Mouse (Mus musculus) midbrain, embryonic 13.5 days (tissue): ENCODE results near the gene Ptpa. TPM values are rescaled to one million over a fixed set of nuclear protein-coding genes. Genes with fewer than 3 reads are reported as not detected.

ENCODE experiments used
- ATAC-seq: fragments of 200-750 bp; cut with Nextera tagmentation; 2 replicates; pipeline ENCODE4 v1.8.0; 2017; ENCODE audit warnings: mild to moderate bottlenecking, moderate TSS enrichment, moderate library complexity
- H3K27ac ChIP-seq: fragments of 300-500 bp; sonication (generic); 2 replicates; pipeline ENCODE4 v1.5.1; 2015; ENCODE audit warnings: inconsistent platforms, mild to moderate bottlenecking, moderate library complexity
- H3K27me3 ChIP-seq: fragments of 300-500 bp; sonication (generic); 2 replicates; pipeline ENCODE4 v1.6.1; 2015; ENCODE audit warnings: mild to moderate bottlenecking, inconsistent platforms
- H3K36me3 ChIP-seq: fragments of 300-500 bp; sonication (generic); 2 replicates; pipeline ENCODE4 v1.6.1; 2015; ENCODE audit warnings: mild to moderate bottlenecking, inconsistent platforms
- H3K4me1 ChIP-seq: fragments of 300-500 bp; sonication (generic); replicated peaks from 2 replicates; pipeline ENCODE4 v1.6.1; 2015; ENCODE audit warnings: inconsistent platforms
- H3K4me2 ChIP-seq: fragments of 300-500 bp; sonication (generic); replicated peaks from 2 replicates; pipeline ENCODE4 v1.6.1; 2015; ENCODE audit warnings: moderate library complexity, mild to moderate bottlenecking, inconsistent platforms
- H3K4me3 ChIP-seq: fragments of 300-500 bp; sonication (generic); replicated peaks from 2 replicates; pipeline ENCODE4 v1.5.1; 2015; ENCODE audit warnings: mild to moderate bottlenecking, inconsistent platforms
- H3K9ac ChIP-seq: fragments of 300-500 bp; sonication (generic); replicated peaks from 2 replicates; pipeline ENCODE4 v1.6.1; 2015; ENCODE audit warnings: mild to moderate bottlenecking, inconsistent platforms
- H3K9me3 ChIP-seq: fragments of 300-500 bp; sonication (generic); 2 replicates; pipeline ENCODE4 v1.6.1; 2016; ENCODE audit warnings: mild to moderate bottlenecking, inconsistent platforms
- WGBS: fragments of 180-500 bp; shearing (Covaris S2); methylation state at CpG from one replicate; pipeline ENCODE4 v1.1.7; 2015; 5-methylcytosine and 5-hydroxymethylcytosine counted together
- polyA plus RNA-seq: library from polyadenylated mRNA; unstranded; fragments of >200 nt; fragmentation: Nextera tagmentation; extraction: Ambion mirVana; gene quantifications from 2 replicates; pipeline ENCODE4 v1.2.1, GENCODE M21; 2015

Gene Ptpa
- polyA plus RNA-seq, 1 experiment from 2014 or later = 134 TPM

DNA sequence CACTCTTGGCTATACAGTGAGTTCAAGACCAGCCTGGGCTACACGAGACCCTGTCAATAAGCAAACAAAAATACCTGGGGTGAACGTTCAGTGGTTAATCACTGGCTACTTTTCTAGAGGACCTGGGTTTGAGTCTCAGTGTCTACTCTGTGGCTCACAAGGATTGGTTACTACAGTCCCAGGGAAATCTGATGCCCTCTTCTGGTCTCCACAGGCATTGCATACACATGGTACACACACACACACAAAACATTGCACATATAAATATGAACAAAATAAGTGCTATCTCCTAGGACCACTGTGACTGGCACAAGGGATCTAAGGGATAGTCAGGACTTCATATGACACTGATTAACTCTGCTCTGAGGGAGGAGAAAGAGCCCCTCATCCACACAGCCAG is 26.8 kb upstream of the Ptpa start:
- no peak overlapping the region for H3K9ac ChIP-seq
- WGBS = 92% methylated on average over 2 of the region's 2 CpGs
- H3K27ac ChIP-seq = no peak overlapping the region
- H3K4me2 ChIP-seq = no peak overlapping the region
- no peaks in the 10 kb centered on the region for H3K9me3 ChIP-seq
- no peak for ATAC-seq
- no peak overlapping the region for H3K4me3 ChIP-seq
- H3K36me3 ChIP-seq = peaks cover 24% of the 10 kb centered on the region
- no peaks in the 10 kb centered on the region for H3K27me3 ChIP-seq
- peaks cover 20% of the 10 kb centered on the region for H3K4me1 ChIP-seq

DNA sequence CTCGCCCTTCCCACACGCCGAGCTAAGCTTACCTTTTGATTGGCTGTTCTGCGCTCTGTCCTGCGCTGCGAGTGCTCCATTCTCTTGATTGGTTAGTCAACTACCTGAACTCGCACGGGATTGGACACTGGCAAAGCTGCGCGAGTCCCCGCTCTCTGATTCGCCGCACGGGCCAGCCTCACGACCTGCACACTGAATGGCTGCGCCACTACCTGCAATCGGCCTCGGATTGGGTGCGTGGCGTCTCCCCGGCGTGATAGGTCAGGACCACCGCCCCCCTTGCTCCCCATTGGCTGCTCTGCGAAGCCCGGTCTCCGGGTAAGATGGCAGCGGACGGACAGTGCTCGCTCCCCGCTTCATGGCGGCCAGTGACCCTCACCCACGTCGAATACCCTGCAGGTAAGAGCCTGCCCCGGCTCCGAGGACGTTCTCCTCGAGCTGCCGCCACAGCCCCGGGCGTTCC is 23.7 kb upstream of the Ptpa start, which contains the start of gene Dolpp1:
Gene Dolpp1 (plus strand): TSS at position 141 of the 463 bp plus-strand sequence.
- peak within 1 kb of the TSS; percentile 81 for H3K4me3 ChIP-seq
- peak within 1 kb of the TSS; percentile 99 for H3K4me2 ChIP-seq
- peak within 1 kb of the TSS; percentile 85 for H3K9ac ChIP-seq
- WGBS = under 1% methylated on average over 40 of the region's 40 CpGs
- H3K27me3 ChIP-seq = no peaks in the 10 kb centered on the region
- peak; percentile 99 for ATAC-seq
- H3K27ac ChIP-seq = peak within 1 kb of the TSS; percentile 92
- peaks cover 26% of the 10 kb centered on the region for H3K4me1 ChIP-seq
- H3K9me3 ChIP-seq = no peaks in the 10 kb centered on the region
- peaks cover 21% of the 10 kb centered on the region for H3K36me3 ChIP-seq

DNA sequence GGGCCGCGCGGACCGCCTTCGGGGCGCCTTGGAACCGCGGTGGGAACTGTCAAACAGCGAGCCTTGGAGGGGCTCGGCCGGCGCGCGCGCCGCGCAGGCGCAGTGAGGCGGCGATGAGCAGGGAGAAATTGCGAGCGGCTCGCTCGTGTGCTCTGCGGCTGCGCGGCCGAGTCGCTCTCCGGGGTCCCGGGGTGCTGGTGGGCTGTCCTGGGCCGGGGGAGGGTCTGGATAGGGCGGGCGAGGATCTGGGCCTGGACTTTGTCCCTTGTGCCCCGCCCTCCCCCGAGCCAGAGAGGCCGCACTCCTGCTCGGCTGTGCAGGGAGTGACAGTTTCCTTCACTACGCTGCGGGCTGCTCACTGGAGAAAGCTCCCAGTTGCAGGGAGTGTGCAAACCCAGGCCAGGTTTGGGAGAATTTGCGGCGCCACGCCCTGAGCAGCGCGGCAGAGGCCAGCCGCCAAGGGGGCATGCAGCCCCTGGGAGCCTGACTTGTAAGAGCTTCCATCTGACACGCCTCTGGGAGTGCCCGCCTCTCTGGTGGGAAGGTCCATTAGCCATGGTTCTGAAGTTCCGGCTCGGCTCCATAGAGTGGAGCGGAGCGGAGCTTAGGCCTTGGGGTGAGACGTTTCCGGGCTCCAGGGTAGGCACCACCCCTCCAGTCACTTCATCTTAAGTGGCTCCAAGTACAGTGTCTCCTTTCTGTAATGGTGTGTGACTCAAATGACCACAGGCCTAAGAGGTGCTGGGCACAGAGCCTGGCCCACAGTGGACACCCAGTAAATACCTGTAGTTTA is 23.1 kb upstream of the Ptpa start:
- WGBS = under 1% methylated on average over 53 of the region's 54 CpGs
- Histone ChIP-seq H3K9me3 (no peaks in the 10 kb centered on the region), H3K36me3 (peaks cover 27% of the 10 kb centered on the region), H3K4me3 (peak overlapping the region; percentile 81), H3K4me1 (peaks cover 29% of the 10 kb centered on the region), H3K27me3 (peaks cover 2% of the 10 kb centered on the region; the same call in 1 of the 2 replicates), H3K27ac (peak overlapping the region; percentile 92), H3K4me2 (peak overlapping the region; percentile 99), H3K9ac (peak overlapping the region; percentile 85)
- ATAC-seq = peak; percentile 80

DNA sequence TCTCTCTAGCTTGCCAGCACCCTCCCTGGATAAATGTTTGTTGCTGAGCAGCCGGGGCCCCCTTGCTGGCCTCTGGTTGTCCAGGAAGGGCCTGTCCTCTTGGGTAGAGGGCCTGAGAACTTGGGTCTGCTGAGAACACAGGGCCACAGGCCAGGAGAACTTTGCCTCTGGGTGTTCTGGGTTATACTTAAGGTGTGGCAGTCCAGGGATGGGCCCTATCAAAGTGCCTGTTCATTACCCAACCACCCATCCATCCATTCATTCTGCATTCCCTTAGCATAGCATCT is 22.5 kb upstream of the Ptpa start:
- peaks cover 2% of the 10 kb centered on the region; the same call in 1 of the 2 replicates for H3K27me3 ChIP-seq
- H3K4me1 ChIP-seq = peaks cover 35% of the 10 kb centered on the region
- 83% methylated on average over 1 of the region's 1 CpGs for WGBS
- H3K4me3 ChIP-seq = peak overlapping the region; percentile 81
- peak overlapping the region; percentile 85 for H3K9ac ChIP-seq
- H3K27ac ChIP-seq = peak overlapping the region; percentile 92
- H3K9me3 ChIP-seq = no peaks in the 10 kb centered on the region
- ATAC-seq = no peak
- H3K4me2 ChIP-seq = peak overlapping the region; percentile 99
- peaks cover 33% of the 10 kb centered on the region for H3K36me3 ChIP-seq

DNA sequence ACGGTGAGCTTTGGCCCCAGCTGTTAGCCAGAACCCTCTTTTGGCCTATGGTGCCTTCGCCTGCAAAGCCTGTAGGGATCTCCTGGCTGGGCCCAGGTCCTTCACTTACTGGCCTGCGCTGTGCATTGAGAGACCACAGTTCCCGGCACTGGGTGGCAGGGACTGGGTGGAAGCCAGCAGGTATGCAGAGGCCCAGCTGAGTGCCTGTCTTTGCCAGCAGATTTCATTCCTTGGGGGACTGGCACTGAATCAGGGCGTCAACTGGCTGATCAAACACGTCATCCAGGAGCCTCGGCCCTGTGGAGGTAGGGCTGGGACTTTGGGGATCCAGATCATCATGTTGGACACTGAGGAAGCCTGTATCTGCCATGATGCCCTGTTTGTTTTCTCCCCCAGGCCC is 20.1 kb upstream of the Ptpa start:
- 87% methylated on average over 7 of the region's 7 CpGs for whole genome bisulfite sequencing

DNA sequence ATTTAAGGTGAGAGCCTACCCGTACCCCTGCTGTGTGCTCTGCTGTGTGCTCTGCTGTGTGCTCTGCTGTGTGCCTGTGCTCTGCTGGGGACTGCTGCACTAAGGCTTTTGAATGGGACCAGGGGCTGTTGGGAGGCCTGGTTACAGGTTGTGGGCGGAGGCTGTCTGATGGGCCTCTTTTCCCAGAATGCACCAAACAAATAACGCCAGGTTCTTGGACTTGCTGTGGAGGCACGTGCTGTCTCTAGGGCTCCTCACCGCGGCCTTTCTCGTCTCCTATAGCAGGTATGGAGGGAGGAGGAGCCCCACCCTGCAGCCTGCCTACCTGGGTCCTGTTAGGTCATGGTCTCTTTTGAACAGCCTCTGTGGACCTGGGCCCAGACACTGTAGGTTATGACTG is 19.6 kb upstream of the Ptpa start:
- Histone ChIP-seq H3K4me3 (no peak overlapping the region), H3K9me3 (no peaks in the 10 kb centered on the region), H3K27me3 (peaks cover 2% of the 10 kb centered on the region; the same call in 1 of the 2 replicates), H3K4me1 (peaks cover 63% of the 10 kb centered on the region), H3K4me2 (no peak overlapping the region), H3K9ac (no peak overlapping the region), H3K27ac (no peak overlapping the region), H3K36me3 (peaks cover 46% of the 10 kb centered on the region)
- no peak for ATAC-seq
- 92% methylated on average over 7 of the region's 7 CpGs for WGBS

More for the DNA sequence above, 20.1 kb upstream of the Ptpa start:
- no peak overlapping the region for H3K9ac ChIP-seq
- peaks cover 59% of the 10 kb centered on the region for H3K4me1 ChIP-seq
- no peaks in the 10 kb centered on the region for H3K9me3 ChIP-seq
- H3K27ac ChIP-seq = no peak overlapping the region
- H3K4me2 ChIP-seq = no peak overlapping the region
- ATAC-seq = no peak
- no peak overlapping the region for H3K4me3 ChIP-seq
- peaks cover 2% of the 10 kb centered on the region; the same call in 1 of the 2 replicates for H3K27me3 ChIP-seq
- peaks cover 41% of the 10 kb centered on the region for H3K36me3 ChIP-seq

DNA sequence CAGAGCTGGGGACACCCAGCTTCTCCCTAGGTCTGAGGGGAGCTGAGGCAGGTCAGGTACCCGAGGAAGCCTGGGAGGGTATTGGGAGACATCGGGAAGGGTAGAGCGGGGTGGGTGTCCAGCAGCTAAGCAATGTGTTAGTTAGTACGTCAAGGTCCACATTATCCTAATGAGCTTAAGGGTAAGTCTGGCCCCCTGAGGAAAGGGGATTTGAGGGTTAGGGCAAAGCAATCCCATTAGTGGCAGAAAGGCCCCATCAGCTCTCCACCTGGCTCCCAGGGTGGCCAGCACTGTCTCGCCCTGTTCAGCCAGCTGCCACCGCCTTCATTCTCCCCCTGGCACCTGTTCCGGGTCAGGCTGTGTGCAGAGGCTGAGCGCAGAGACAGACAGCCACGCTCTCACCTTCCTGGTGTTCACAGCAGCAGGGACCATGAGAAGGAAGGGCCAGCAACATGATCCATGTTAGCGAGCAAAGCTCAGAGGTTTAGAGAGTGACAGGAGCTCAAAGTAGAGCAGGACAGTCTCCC is 17.8 kb upstream of the Ptpa start:
- H3K9ac ChIP-seq = no peak overlapping the region; the same call in 1 of the 2 replicates
- no peaks in the 10 kb centered on the region for H3K9me3 ChIP-seq
- ATAC-seq = no peak
- H3K4me1 ChIP-seq = peaks cover 54% of the 10 kb centered on the region
- H3K27me3 ChIP-seq = peaks cover 2% of the 10 kb centered on the region; the same call in 1 of the 2 replicates
- 36% methylated on average over 10 of the region's 10 CpGs for WGBS
- 0 out of 2 replicates have a peak overlapping the region, but pooled peaks have one; percentile 45 for H3K27ac ChIP-seq
- no peak overlapping the region for H3K4me3 ChIP-seq
- no peak overlapping the region for H3K4me2 ChIP-seq
- peaks cover 64% of the 10 kb centered on the region for H3K36me3 ChIP-seq

DNA sequence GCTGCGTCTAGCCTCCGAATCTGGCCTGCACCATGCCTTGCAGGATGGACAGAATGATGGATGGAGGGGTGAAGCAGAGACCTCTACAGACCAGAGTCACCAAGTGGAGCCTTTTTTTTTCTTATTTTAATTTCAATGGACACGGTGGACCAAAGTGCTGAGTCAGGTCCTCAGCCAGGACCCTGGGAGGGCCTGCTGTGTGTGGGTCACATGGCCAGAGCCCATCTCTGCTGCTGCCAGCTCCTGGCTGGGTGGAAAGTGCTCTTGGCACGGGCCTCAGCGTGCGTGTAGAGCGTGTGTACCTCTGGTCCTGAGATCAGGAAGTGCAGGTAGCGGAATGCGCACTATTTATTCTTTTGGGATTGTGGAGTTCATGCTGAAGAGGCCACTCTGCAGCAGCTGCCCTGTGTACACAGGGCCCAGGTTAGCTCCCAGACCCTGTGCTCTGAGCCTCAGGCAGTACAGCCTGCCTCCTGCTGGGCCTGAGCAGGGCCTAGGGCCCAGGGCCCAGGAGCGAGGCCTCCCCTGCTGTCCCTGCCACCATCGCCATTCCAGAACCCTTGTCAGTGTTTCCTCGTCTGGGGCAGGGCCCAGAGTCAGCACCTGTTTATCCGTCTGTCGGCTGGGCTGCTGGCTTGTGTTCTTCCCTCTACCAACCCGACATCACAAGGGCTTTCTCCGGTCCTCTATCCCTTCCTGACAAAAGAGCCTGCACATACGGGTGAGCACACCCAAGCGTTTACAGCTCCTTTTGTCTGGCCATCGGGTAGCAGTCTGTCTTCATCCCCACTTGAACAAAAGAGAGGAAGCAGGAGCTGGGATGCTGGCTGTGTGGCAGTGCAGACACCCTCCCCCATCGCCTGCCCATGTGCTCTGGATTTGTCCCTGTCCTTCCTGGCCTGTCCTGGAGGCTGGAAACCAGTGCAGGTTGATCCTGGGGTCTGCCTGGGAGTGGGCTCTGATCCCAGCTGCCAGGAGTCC is 16.4 kb upstream of the Ptpa start:
- Histone ChIP-seq H3K4me3 (no peak overlapping the region), H3K9ac (peak overlapping the region; percentile 63), H3K4me2 (peak overlapping the region; percentile 17; the same call in 1 of the 2 replicates), H3K27me3 (peaks cover 2% of the 10 kb centered on the region; the same call in 1 of the 2 replicates), H3K4me1 (peaks cover 41% of the 10 kb centered on the region), H3K9me3 (no peaks in the 10 kb centered on the region), H3K27ac (peak overlapping the region; percentile 84), H3K36me3 (peaks cover 73% of the 10 kb centered on the region)
- ATAC-seq = peak; percentile 68
- 18% methylated on average over 20 of the region's 20 CpGs for WGBS

DNA sequence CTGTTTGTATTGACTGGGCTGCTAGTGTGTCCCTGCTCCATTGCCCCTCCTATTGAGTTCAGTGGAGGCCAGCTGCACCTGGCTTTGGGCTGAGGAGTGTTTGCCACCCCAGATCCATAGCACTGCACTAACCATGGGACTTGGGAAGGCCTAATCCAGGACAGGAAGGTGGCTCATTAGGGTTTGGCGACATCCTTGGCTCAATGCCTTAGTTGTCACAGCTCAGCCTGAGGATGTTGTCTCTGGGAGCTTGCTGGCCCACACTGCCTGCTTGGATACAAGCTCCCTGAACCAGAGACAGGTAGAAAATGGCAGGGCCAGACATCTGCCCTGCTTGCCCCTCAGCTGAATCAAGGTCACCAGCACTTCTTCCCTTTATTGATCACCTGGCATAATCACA is 14.3 kb upstream of the Ptpa start:
- Histone ChIP-seq H3K9me3 (no peaks in the 10 kb centered on the region), H3K36me3 (peaks cover 83% of the 10 kb centered on the region), H3K9ac (0 out of 2 replicates have a peak overlapping the region, but pooled peaks have one; percentile 4), H3K4me3 (no peak overlapping the region), H3K27me3 (peaks cover 2% of the 10 kb centered on the region; the same call in 1 of the 2 replicates), H3K4me2 (no peak overlapping the region), H3K27ac (no peak overlapping the region), H3K4me1 (peaks cover 38% of the 10 kb centered on the region)
- no peak for ATAC-seq
- WGBS = 81% methylated on average over 1 of the region's 1 CpGs

DNA sequence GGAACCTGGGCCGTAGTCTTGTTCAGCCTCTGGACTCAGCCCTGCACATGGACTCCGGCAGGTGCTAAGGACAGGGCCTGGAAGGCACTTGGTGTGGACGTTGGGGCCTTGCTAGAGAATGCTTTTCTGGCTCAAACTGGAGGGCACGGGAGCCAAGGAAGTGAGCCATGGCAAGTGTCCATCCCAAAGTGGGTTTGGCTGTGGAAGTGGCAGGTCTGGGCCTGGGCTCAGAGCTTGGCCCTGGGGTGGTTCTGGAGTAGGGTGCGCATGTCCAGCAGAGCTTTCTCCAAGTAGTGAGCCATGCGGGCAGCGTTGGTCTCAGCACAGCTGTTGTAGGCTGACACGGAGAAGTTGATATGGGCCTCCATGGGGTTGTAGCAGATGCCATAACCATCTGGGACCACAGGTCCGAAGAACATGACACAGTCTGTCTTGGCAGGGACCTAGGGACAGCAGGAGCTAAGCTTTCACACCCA is 13.4 kb upstream of the Ptpa start:
- ATAC-seq = no peak
- Histone ChIP-seq H3K4me3 (no peak overlapping the region), H3K27ac (no peak overlapping the region), H3K4me2 (no peak overlapping the region), H3K4me1 (peaks cover 38% of the 10 kb centered on the region), H3K27me3 (peaks cover 2% of the 10 kb centered on the region; the same call in 1 of the 2 replicates), H3K9ac (no peak overlapping the region), H3K36me3 (peaks cover 83% of the 10 kb centered on the region), H3K9me3 (no peaks in the 10 kb centered on the region)
- WGBS = 95% methylated on average over 9 of the region's 9 CpGs

DNA sequence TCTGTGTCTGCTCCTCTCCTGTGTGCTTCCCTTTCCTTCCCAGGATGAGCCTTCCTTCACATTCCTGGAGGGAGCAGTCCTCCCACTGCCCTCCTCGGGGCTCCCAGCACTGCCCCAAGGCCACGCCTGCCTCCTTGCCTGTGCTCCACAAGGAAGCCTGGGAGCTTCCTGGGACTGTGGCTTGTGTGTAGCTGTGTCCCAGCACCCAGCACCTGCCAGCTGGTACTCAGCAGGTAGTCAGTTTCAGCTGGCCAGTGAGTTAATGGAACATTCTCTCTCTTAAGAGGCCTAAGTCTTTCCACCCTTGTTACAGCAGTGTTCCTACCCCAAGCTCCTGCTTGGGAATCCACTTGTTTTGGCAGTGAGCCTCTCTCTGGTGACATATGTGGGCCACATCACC is 13.0 kb upstream of the Ptpa start:
- ATAC-seq = no peak
- H3K4me3 ChIP-seq = no peak overlapping the region
- 79% methylated on average over 2 of the region's 2 CpGs for WGBS
- H3K27ac ChIP-seq = no peak overlapping the region
- H3K36me3 ChIP-seq = peaks cover 83% of the 10 kb centered on the region
- peaks cover 34% of the 10 kb centered on the region for H3K4me1 ChIP-seq
- no peaks in the 10 kb centered on the region for H3K27me3 ChIP-seq
- H3K9ac ChIP-seq = no peak overlapping the region
- H3K9me3 ChIP-seq = no peaks in the 10 kb centered on the region
- no peak overlapping the region for H3K4me2 ChIP-seq
